ENCODE assay signal across 17 mouse cellular contexts in genomic region chr4:139007981-139008536, GRCm38 (mm10). TPM values are rescaled to one million over a fixed set of nuclear protein-coding genes. Genes with fewer than 3 reads are reported as not detected.
A peak's percentile ranks its signal among the peaks of the same experiment; 100 is the strongest.
DNase-seq lines count a peak whose midpoint lies in the region; ATAC-seq lines count a peak whose summit lies in the region.
"Had no signal": no experiment of that assay in that cellular context is flagged by ENCODE, and none has a peak within 500 bp of the region (broad histone marks: within the 10 kb centered on the region; RNA-seq: fewer than 3 reads in every experiment).

No protein-coding gene starts in this region.

- H3K27ac ChIP-seq in hindbrain, embryonic 10.5 days = 0 out of 2 replicates have a peak overlapping the region, but pooled peaks have one; percentile 16
- no peak overlapping the region for H3K27ac ChIP-seq in hindbrain, embryonic 16.5 days (ENCODE audit: low read depth, low read length)
- no peak overlapping the region for H3K27ac ChIP-seq in midbrain, embryonic 16.5 days (ENCODE audit: low read length)
- H3K27ac ChIP-seq in midbrain, embryonic 11.5 days (ENCODE audit: low read depth, low read length) = no peak overlapping the region
- peak overlapping the region; percentile 65 for H3K27ac ChIP-seq in intestine, embryonic 15.5 days
- H3K27ac ChIP-seq: forebrain, embryonic 15.5 days; heart, embryonic 15.5 days; hindbrain, embryonic 15.5 days; liver, embryonic 12.5 days had no signal

- peaks cover 34% of the 10 kb centered on the region for H3K4me1 ChIP-seq in hindbrain, embryonic 10.5 days (replicated peaks)
- H3K4me1 ChIP-seq in hindbrain, embryonic 16.5 days (ENCODE audit: control insufficient read depth, insufficient read depth, low read depth, low read length) = peaks cover 7% of the 10 kb centered on the region; the same call in 1 of the 2 replicates
- H3K4me1 ChIP-seq in midbrain, embryonic 16.5 days (ENCODE audit: control insufficient read depth, insufficient read depth, low read length) = no peaks in the 10 kb centered on the region; the same call in 1 of the 2 replicates
- no peaks in the 10 kb centered on the region for H3K4me1 ChIP-seq in midbrain, embryonic 11.5 days (ENCODE audit: control insufficient read depth, insufficient read depth, low read length)
- 0 out of 2 replicates have a peak, but pooled peaks cover 8% of the 10 kb centered on the region for H3K4me1 ChIP-seq in intestine, embryonic 15.5 days (replicated peaks)
- H3K4me1 ChIP-seq: forebrain, embryonic 15.5 days; heart, embryonic 15.5 days; liver, embryonic 12.5 days had no signal

- no peaks in the 10 kb centered on the region for H3K27me3 ChIP-seq in hindbrain, embryonic 10.5 days (ENCODE audit: insufficient read depth, poor library complexity, severe bottlenecking)
- H3K27me3 ChIP-seq in hindbrain, embryonic 16.5 days (replicated peaks; ENCODE audit: control insufficient read depth, insufficient read depth, low read length) = no peaks in the 10 kb centered on the region
- no peaks in the 10 kb centered on the region for H3K27me3 ChIP-seq in midbrain, embryonic 16.5 days (ENCODE audit: control insufficient read depth, insufficient read depth, low read depth, low read length)
- H3K27me3 ChIP-seq in midbrain, embryonic 11.5 days (ENCODE audit: control insufficient read depth, insufficient read depth, low read length) = no peaks in the 10 kb centered on the region; the same call in 1 of the 2 replicates
- no peaks in the 10 kb centered on the region for H3K27me3 ChIP-seq in intestine, embryonic 15.5 days (replicated peaks)
- H3K27me3 ChIP-seq: forebrain, embryonic 15.5 days; heart, embryonic 15.5 days; hindbrain, embryonic 15.5 days had no signal

- no peak overlapping the region for H3K4me3 ChIP-seq in hindbrain, embryonic 10.5 days
- no peak overlapping the region for H3K4me3 ChIP-seq in hindbrain, embryonic 16.5 days (ENCODE audit: low read length)
- H3K4me3 ChIP-seq in midbrain, embryonic 16.5 days (ENCODE audit: low read depth, low read length) = no peak overlapping the region
- no peak overlapping the region for H3K4me3 ChIP-seq in midbrain, embryonic 11.5 days (ENCODE audit: low read depth, low read length)
- no peak overlapping the region for H3K4me3 ChIP-seq in intestine, embryonic 15.5 days (replicated peaks)
- H3K4me3 ChIP-seq: forebrain, embryonic 15.5 days; heart, embryonic 15.5 days; hindbrain, embryonic 15.5 days; liver, embryonic 12.5 days had no signal

- WGBS in hindbrain, embryonic 10.5 days = 57% methylated on average over 6 of the region's 6 CpGs
- WGBS in hindbrain, embryonic 16.5 days = 36% methylated on average over 6 of the region's 6 CpGs
- WGBS in midbrain, embryonic 16.5 days = 52% methylated on average over 6 of the region's 6 CpGs
- 73% methylated on average over 6 of the region's 6 CpGs for WGBS in midbrain, embryonic 11.5 days
- 33% methylated on average over 6 of the region's 6 CpGs for WGBS in intestine, embryonic 15.5 days

- H3K4me2 ChIP-seq in hindbrain, embryonic 16.5 days (ENCODE audit: low read length) = no peak overlapping the region
- H3K4me2 ChIP-seq in midbrain, embryonic 16.5 days (ENCODE audit: low read length) = no peak overlapping the region
- H3K4me2 ChIP-seq in midbrain, embryonic 11.5 days = no peak overlapping the region
- no peak overlapping the region for H3K4me2 ChIP-seq in intestine, embryonic 15.5 days (replicated peaks)
- H3K4me2 ChIP-seq: forebrain, embryonic 15.5 days; heart, embryonic 15.5 days; hindbrain, embryonic 15.5 days; liver, embryonic 12.5 days had no signal

- no peak for ATAC-seq in hindbrain, embryonic 16.5 days
- ATAC-seq in midbrain, embryonic 16.5 days = no peak
- ATAC-seq in midbrain, embryonic 11.5 days (ENCODE audit: low FRiP score) = no peak
- peak; percentile 71 for ATAC-seq in intestine, embryonic 15.5 days
- ATAC-seq: forebrain, embryonic 15.5 days; liver, embryonic 12.5 days had no signal

- intact Hi-C loops in left cerebral cortex, postnatal 10 days (cut with DNase I) = no loop called here

- no peak overlapping the region for H3K9ac ChIP-seq in hindbrain, embryonic 16.5 days (ENCODE audit: low read depth, low read length)
- H3K9ac ChIP-seq in midbrain, embryonic 16.5 days (ENCODE audit: low read depth, low read length) = 0 out of 2 replicates have a peak overlapping the region, but pooled peaks have one; percentile 20
- H3K9ac ChIP-seq in midbrain, embryonic 11.5 days (ENCODE audit: low read length) = no peak overlapping the region
- no peak overlapping the region; the same call in 1 of the 2 replicates for H3K9ac ChIP-seq in intestine, embryonic 15.5 days
- H3K9ac ChIP-seq: forebrain, embryonic 15.5 days; heart, embryonic 15.5 days; hindbrain, embryonic 15.5 days; liver, embryonic 12.5 days had no signal

- no peaks in the 10 kb centered on the region for H3K36me3 ChIP-seq in hindbrain, embryonic 10.5 days
- no peaks in the 10 kb centered on the region for H3K36me3 ChIP-seq in hindbrain, embryonic 16.5 days (ENCODE audit: control insufficient read depth, insufficient read depth, low read length)
- H3K36me3 ChIP-seq in midbrain, embryonic 16.5 days (ENCODE audit: control insufficient read depth, insufficient read depth, low read length) = no peaks in the 10 kb centered on the region
- no peaks in the 10 kb centered on the region for H3K36me3 ChIP-seq in midbrain, embryonic 11.5 days (ENCODE audit: control insufficient read depth, insufficient read depth, low read length)
- no peaks in the 10 kb centered on the region for H3K36me3 ChIP-seq in intestine, embryonic 15.5 days
- H3K36me3 ChIP-seq: forebrain, embryonic 15.5 days; heart, embryonic 15.5 days; hindbrain, embryonic 15.5 days; liver, embryonic 12.5 days had no signal

- no peaks in the 10 kb centered on the region for H3K9me3 ChIP-seq in hindbrain, embryonic 10.5 days
- no peaks in the 10 kb centered on the region for H3K9me3 ChIP-seq in hindbrain, embryonic 16.5 days (ENCODE audit: control insufficient read depth, low read length)
- no peaks in the 10 kb centered on the region for H3K9me3 ChIP-seq in midbrain, embryonic 16.5 days (replicated peaks; ENCODE audit: control insufficient read depth, low read length, poor library complexity, severe bottlenecking)
- H3K9me3 ChIP-seq in midbrain, embryonic 11.5 days (ENCODE audit: control insufficient read depth, low read length) = no peaks in the 10 kb centered on the region
- H3K9me3 ChIP-seq in intestine, embryonic 15.5 days = no peaks in the 10 kb centered on the region
- H3K9me3 ChIP-seq: forebrain, embryonic 15.5 days; heart, embryonic 15.5 days; hindbrain, embryonic 15.5 days; liver, embryonic 12.5 days had no signal

- no peak for DNase-seq in hindbrain, embryonic 10.5 days (ENCODE audit: low spot score)
- DNase-seq in midbrain, embryonic 11.5 days (ENCODE audit: low spot score, missing footprints) = no peak
- DNase-seq in layer of hippocampus, adult 18-20 months (ENCODE audit: low spot score in 2 of 2) = no peak
- no peak for DNase-seq in left cerebral cortex, postnatal 10 days (ENCODE audit: extremely low spot score in 1 of 2, low spot score in 2 of 2)
- DNase-seq in layer of hippocampus, adult 11-12 months (ENCODE audit: low spot score) = no peak
- DNase-seq: cerebellum, adult 9-10 months; heart, adult 11 months; layer of hippocampus, postnatal 36 days; left cerebral cortex, postnatal 4 days had no signal

RNA-seq across cellular contexts. Expression of gene Tmco4, which starts 35.4 kb away (rescaled TPM):
- polyA plus RNA-seq in hindbrain, embryonic 10.5 days (2016; fragmentation: Nextera tagmentation; extraction: Ambion mirVana) = 0.70 and 1.1 TPM in 2 replicates
- 1.3 and 1.8 TPM in 2 replicates for polyA plus RNA-seq in hindbrain, embryonic 16.5 days (2015; fragmentation: Nextera tagmentation; extraction: Ambion mirVana)
- 0.62 and 0.84 TPM in 2 replicates for polyA plus RNA-seq in midbrain, embryonic 16.5 days (2015; fragmentation: Nextera tagmentation; extraction: Ambion mirVana)
- polyA plus RNA-seq in midbrain, embryonic 11.5 days (2014; fragmentation: Nextera tagmentation; extraction: Ambion mirVana) = 0.46 and 0.90 TPM in 2 replicates
- polyA plus RNA-seq in intestine, embryonic 15.5 days (2015; fragmentation: Nextera tagmentation; extraction: Ambion mirVana) = 14.1 and 14.3 TPM in 2 replicates
- total RNA-seq in layer of hippocampus, adult 18-20 months (2021) = 1 to 10 TPM; 2.9 to 3.0 TPM
- total RNA-seq in left cerebral cortex, postnatal 10 days (2021) = 1 to 10 TPM; 1.3 to 1.7 TPM

RNA-seq across cellular contexts. Expression of gene Rnf186, which starts 41.1 kb away (rescaled TPM):
- not detected in 2 replicates for polyA plus RNA-seq in hindbrain, embryonic 10.5 days (2016; fragmentation: Nextera tagmentation; extraction: Ambion mirVana)
- polyA plus RNA-seq in hindbrain, embryonic 16.5 days (2015; fragmentation: Nextera tagmentation; extraction: Ambion mirVana) = not detected in 2 replicates
- polyA plus RNA-seq in midbrain, embryonic 16.5 days (2015; fragmentation: Nextera tagmentation; extraction: Ambion mirVana) = not detected in 2 replicates
- polyA plus RNA-seq in midbrain, embryonic 11.5 days (2014; fragmentation: Nextera tagmentation; extraction: Ambion mirVana) = not detected in 2 replicates
- polyA plus RNA-seq in intestine, embryonic 15.5 days (2015; fragmentation: Nextera tagmentation; extraction: Ambion mirVana) = 79.5 and 98.0 TPM in 2 replicates
- total RNA-seq in layer of hippocampus, adult 18-20 months (2021) = not detected
- not detected for total RNA-seq in left cerebral cortex, postnatal 10 days (2021)
- total RNA-seq: layer of hippocampus, postnatal 36 days; left cerebral cortex, postnatal 4 days; megakaryocyte, adult 5-6 weeks had no signal
- polyA plus RNA-seq: forebrain, embryonic 15.5 days; liver, embryonic 12.5 days had no signal

Comparison
In these comparisons a context has a peak if more than half of its experiments do, and no peak if none do; other contexts are left out.
1. H3K27ac ChIP-seq: peak in hindbrain, embryonic 10.5 days (single experiment) and intestine, embryonic 15.5 days (single experiment); none in hindbrain, embryonic 16.5 days (single experiment), midbrain, embryonic 16.5 days (single experiment) and midbrain, embryonic 11.5 days (single experiment).
2. RNA of gene Rnf186, which starts 41.1 kb away (polyA plus RNA-seq): 79.5 to 98.0 TPM in intestine, embryonic 15.5 days; not detected in hindbrain, embryonic 10.5 days, not detected in hindbrain, embryonic 16.5 days, not detected in midbrain, embryonic 16.5 days and not detected in midbrain, embryonic 11.5 days; every median in the first group is over 10 times any median in the second.